Mouse (Mus musculus) CD4-positive helper T cell, adult 2 months (primary cell): ENCODE results near the gene Ccdc183.
A peak's percentile ranks its signal among the peaks of the same experiment; 100 is the strongest.

Experiments
- DNase-seq: peaks from one replicate; pipeline ENCODE4 v3.0.0-alpha.2; 2012; ENCODE audit warnings: low read depth, missing footprints, low spot score

The Ccdc183 gene

DNA sequence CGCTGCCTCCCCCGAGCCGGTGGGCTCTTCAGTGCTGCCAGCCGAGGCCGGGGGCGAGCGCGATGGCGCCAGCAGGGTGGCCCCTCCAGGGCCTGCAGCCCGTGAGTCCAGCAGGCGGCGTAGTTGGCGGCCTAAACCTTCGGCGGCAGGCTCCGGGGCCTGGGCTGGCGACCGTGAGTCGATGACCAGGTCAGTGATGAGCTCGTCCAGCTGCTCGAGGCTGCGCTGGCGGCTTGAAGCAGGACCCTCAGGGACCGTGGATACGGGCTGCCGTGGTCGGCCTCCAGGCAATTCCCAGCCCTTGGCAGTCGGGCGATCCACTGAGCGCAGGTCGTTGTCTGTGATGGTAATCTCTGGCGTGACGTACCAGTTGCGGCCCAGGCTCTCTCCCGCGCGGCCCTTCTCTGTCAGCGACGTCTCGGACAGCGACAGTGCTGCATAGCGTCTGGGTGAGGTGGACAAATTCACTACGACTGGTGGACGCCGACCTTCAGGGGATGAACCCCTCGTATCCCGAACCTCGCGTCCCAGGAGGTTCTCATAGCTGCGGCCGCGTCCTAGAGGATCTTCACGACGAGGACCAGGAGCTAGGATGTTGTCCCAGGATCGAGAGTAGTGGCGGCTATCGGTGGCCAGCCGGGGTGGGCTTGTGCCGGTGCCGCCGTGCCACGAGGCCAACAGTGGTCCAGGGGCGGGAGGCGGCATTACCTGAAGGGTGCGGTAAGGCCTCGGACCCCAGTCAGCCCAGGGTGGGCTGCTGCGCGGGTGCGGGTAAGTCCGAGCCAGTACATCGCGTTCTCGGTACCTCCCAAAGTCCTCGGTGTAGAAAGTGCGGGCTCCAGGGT lies 39.3 kb downstream of the Ccdc183 start:
- peak; percentile 36 for DNase-seq

DNA sequence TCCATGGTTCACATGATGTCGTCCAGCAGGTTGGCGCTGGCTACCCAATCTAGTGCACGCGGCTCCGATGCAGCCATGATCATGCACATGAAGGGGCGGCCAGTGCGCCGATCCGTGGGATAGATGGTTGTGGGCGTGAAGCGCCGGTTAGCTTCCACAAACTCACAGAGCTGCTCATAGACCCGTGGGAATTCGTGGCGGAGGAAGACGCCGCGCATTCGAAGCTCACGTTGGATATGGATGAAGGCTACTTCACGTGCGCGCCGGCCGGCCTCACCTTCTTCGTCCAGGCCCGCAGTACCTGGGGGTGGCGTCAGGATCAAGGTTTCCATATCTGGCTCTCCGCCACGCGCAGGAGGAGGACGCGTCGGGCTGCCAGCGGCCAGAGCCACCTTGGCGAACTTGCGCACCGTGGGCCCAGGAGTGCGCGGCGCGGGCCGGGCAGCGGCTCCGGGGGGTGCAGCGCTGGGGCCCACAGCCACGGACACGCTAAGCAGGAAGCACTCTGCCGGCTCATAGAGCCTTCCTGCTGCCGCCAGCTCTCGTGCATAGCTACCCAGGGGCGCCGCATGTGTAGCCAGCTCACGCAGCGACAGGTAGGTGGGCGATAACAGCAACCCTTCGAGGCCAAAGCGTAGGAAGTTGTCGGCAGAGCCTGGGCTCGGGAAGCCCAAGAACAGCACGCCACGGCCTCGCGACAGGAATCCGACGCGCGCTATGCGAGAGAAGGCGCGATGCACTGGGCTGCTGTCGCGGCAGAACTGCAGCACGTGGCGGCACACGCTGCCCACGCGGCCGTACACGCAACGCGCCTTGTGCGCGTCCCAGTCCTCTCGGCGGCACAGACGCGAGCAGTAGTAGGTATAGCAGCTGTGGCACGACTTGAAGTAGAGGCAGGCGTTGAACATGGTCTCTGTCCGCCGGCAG lies 40.2 kb downstream of the Ccdc183 start:
- DNase-seq: peak; percentile 64

DNA sequence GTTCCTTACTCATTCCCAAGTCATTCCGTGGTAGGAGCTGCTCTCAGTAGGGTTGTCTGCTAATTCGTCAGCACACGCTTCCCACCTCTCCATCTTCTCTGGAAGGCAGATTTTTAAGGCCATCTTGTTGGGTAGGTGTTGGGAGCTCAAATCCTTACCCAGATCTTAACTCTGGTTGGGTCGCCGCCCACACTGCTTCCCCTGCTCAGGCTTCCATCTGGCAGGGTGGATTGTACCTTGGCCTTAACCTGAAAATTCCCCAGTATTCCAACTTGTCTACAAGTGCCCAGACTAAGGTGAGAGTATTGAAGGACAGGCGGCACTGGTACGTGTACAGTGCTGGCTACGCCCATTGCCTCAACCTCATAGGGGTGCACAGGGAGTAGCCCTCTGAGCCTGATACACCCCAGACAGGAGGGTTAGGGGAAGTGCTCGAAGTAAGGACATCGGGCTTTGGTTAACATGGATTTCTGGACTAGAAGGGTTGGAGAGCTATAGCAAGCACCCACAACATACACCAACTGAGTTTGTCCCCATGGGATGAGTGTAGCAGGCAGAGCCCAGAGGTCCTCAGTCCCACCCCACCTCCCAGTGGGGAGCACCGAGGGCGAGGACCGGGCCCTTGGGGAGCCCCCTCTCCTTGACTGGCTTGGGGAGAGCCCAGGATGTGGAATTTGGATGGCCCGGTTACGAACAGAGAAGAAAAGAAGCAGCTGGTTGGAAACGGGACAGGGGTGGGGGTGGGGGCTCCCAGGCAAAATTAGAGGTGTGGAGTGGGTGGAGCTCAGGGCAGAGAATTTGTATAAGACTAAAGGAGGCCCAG lies 41.2 kb downstream of the Ccdc183 start:
- DNase-seq: no peak

DNA sequence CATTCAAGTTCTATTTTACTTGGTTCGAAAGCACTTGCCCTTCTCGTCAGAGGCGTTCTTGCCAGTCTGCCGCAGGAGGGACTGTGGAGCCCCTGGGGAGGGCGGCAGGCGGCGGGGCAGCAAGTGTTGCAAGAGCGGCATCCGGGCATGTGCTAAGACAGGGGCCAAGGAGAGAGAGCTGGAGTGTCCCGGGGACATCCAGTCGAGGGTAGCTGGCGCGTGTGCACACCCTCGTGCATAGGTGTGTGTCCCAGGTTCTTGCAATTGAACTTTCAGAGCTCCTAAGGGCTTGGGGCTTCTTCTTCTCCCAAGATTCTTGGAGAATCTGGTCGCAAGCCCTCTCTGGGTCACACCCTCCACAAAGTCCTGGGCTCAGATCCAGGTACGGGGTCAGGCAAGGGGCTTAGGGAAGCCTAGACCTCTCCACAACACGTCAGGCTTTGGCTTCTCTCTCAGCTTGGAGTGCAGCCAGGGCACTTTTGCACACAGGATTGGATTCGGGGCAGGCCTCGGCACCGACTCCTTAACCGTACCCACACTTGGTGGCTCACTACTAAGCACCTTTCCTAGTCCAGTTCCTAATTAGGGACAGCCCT lies 41.9 kb downstream of the Ccdc183 start:
- peak; percentile 46 for DNase-seq

DNA sequence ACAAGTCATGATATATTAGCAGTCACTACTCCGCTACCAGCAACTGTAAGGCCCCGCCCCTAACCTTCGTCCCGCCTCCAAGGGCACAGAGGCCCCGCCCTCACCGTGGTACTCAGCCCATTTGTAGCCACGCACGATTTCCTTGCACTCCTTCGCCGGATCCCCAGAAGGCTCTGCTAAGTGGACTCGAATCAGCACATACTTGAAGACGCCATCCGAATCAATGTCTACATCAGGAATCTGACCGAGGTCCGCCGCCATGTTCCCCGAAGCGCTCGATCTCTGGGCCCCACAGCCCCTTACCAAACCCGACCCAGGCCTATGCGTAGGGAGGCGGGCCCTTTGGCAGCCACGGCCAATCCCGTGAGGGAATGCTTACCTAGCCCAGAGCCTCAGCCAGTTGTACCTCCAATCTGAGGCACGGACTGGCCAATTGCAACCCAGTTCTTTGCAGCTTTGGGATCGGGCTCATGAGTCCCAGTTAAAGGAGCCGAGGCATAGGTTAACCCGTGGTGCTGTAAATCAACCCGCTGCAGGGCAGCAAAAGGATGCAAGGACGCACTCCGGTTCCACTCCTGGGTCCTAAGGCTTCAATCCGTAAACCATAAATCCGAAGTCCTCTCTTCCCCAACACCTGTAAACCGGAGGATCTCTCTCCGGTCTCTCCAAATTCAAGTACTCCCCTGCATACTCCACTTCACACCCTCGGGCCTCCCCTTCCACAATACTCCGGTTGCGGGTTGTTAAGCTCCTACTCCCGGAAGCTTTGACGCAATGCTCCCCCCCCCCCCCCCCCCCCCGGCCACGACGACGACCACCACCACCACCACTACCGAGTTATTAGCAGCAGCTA lies 42.7 kb downstream of the Ccdc183 start, which contains the start of the genes Mamdc4 and Phpt1:
Gene Mamdc4, minus strand, starts transcription at position 267 of the 853 bp plus-strand sequence.
Gene Phpt1, minus strand, starts transcription at position 646 of the 853 bp plus-strand sequence.
- peak; percentile 97 for DNase-seq

DNA sequence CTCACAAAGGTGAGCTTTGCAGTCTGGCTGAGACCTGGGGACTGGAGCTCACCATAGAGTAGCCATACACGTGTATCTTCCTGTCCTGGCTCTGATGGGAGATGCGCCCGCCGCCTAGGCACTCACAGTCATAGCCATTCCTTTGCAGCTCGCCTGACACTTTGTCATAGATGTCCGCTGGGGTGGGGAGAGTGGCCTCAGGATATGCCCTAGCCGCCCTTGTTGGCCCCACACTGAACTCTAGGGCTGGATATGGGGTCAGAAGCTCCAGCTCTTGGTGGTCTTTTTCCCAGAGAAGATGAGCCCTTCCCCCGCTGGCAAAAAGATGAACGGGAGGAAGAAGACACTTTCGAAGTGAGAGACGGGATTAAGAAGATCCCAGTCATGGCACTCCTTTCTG lies 43.3 kb downstream of the Ccdc183 start:
- no peak for DNase-seq

DNA sequence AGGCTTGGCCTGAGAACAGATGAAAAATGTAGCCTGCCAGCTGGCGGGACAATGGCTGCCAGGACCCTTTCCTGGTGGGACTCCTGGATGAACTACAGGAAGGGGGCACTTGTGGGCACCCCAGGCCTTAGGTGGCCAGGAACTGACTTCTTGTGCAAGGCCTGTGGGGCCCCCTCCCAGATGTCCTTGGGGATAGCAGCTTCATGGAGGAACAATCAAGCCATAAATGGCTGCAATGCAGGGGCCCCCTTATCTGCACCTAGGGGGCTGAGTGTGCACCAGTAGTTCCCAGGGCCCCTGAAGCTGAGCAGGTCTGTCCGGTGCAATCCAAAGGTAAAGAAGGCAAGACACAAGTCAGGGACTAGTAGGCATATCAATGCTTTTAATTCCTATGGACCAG lies 44.4 kb downstream of the Ccdc183 start:
- DNase-seq: no peak

DNA sequence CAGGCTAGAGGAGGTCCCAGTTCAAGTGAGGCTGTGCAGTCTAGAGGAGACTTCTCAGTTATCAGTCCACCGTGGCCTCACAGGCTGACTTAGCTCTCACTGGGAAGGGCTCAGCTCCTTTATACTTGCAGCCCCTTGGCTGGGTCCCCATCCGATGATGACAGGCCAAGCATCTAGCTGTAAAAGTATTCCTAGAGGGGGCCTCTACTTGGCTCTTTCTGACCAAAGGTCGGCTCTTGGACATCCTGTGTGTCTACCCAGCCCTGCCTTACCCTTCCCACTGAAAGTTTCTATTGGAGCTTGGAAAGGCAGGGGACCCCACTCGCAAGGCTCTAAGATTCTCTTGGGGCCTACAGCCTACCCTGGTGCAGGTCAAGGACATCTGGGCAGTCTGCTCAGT lies 46.3 kb downstream of the Ccdc183 start:
- DNase-seq: no peak

DNA sequence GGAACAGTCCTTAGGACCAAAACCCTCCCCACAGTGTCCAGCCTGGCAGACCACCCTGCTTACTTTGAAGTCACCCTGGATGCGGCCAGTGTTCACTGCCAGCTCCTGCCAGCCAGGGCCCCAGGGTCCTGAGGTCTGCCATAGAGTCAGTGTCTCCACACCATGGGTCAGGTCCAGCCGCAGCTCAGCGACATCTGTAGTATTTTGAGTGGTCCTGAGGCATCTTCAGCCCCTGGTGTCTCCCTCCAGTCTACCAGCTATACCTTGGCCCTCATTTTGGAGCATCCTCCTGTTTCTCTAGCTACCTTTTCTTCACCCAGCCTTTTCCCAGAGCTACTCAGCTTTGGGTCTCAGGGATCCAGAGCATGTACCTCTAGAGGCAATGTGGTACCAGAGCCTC lies 48.2 kb downstream of the Ccdc183 start:
- DNase-seq: no peak

DNA sequence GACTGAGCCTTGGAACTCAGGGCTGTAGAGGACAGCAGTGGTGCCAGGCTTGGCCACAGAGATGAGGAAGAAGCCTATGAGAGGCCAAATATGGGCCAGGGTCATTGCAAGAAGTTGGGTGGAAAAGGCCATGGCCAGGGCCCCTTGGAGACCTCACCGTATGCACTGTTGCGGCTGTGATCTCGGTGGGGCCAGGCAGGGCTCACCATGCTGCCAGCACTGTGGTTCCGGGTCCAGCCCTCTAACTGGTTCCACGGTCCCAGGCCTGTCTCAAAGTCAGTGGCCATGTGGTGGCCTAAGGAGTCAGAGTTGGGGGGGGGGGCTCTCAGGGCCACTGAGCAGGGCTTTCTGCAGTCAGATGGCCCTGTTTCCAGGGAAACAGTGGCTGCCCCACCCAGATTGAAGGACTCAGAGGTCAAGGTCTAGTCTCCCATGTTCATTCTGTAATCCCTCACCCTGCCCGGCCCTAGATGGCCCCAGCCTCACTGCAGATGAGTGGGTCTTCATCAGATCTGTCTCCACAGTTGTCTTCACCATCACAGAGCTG lies 48.9 kb downstream of the Ccdc183 start:
- no peak for DNase-seq

DNA sequence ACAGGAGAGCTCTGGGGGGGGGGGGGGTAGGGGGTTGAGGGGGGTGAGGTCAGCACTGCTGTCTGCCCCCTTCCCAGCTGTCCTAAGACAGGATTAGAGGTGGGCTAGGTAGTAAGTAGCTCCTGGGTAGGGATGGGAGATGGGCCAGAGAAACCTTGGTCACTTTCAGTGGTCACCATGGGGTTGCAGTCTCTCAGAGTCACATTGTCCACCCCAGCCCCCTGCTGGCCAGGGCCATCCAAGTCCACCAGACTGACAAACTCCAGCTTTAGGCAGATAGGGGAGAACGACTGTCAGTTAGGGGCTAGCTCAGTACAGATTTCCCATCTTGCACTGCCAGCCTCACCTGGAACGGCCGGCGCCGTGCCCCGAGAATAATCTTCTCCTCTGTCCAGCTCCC lies 50.9 kb downstream of the Ccdc183 start:
- DNase-seq: no peak

DNA sequence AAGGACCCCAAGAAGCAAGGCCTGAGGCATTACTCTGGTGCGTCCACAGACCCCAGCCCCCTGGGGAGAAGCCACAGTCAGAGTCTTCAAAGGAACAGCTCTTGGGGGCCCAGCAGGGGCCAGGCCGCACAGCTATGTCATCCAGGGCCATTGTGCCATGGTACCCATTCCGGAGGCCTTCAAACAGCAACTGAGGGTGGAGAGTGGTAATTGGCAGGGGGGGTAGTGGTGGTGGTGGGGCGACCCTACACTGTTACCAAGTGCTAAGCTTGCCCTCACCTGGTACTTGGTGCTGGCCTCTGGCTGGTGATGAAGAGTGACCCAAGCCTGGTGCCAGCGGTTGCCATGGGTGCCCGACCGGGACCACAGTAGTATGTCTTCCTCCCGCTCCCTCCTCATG lies 51.7 kb downstream of the Ccdc183 start:
- DNase-seq: no peak

DNA sequence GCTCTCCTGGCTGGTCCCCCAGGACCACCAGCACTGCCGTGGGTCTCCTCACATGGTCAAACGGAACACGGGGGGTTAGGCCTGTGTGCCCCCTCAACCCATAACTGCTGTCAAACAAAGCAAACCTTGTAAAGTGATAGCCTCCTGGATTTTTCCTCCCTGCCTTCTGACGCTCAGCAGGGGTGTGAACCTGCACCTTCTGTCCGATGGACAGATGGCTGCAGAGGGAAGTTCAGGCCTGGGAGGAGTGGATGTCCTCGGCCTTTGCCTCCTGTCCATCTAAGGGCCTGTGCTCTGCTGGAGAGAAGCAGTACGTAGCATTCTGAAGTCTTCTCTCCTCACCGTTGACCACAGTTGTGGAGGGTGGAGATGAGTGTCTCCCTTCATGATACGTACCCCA lies 55.5 kb downstream of the Ccdc183 start:
- DNase-seq: no peak

DNA sequence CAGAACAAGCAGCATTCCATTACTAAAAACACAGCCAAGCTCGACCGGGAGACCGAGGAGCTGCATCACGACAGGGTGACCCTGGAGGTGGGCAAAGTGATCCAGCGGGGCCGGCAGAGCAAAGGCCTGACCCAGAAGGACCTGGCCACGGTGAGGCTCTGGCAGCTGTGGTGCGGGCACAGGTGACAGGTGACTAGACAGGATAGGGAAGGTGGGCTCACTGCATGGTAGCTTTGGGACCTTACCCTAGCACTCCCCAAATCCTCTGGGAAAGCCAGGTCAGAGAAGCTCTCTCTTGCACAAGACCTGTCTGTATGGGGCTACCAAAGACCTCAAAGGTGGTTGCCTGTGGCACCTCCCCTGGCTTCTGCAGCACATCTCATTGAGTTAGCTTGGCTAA lies 56.9 kb downstream of the Ccdc183 start:
- no peak for DNase-seq

DNA sequence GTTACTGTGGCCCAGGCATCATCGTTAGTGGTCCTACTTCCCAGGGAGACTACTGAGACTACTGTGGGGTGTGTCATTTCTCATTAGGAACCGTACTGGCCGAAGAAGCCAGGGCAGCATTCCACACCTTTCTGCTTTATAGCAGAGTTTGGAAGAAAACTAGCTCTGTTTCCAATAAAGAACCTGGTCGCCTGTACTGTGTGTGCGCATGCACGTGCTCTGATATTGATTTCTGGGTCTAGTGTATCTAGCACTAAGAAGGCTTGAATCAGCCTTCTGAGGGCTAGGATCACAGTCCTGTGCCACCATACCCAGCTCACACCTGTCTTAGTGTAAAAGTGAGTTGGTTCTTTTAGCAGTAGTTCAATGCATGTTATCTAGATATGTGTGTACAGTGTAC lies 58.7 kb downstream of the Ccdc183 start:
- no peak for DNase-seq
